ENCODE assay signal across 8 mouse cellular contexts in genomic region chr7:109576321-109577314, GRCm38 (mm10). TPM values are rescaled to one million over a fixed set of nuclear protein-coding genes. Genes with fewer than 3 reads are reported as not detected.
DNase-seq lines count a peak whose midpoint lies in the region; ATAC-seq lines count a peak whose summit lies in the region.

No protein-coding gene starts in this region.

- no peak overlapping the region for H3K9ac ChIP-seq in neural tube, embryonic 15.5 days (replicated peaks)

- peak overlapping the region; percentile 64 for H3K27ac ChIP-seq in neural tube, embryonic 15.5 days (replicated peaks)

- WGBS in neural tube, embryonic 15.5 days = 57% methylated on average over 11 of the region's 11 CpGs

- ATAC-seq in neural tube, embryonic 15.5 days (ENCODE audit: low FRiP score) = no peak

- intact Hi-C loops in heart, postnatal 36 days (cut with DNase I) = no loop called here
- intact Hi-C loops in heart, postnatal 10 days (cut with DNase I) = loop anchor here (5.0 kb wide), 1 partner anchor 36 kb away; no protein-coding TSS in a partner anchor

- H3K4me1 ChIP-seq in neural tube, embryonic 15.5 days = peaks cover 31% of the 10 kb centered on the region

- H3K36me3 ChIP-seq in neural tube, embryonic 15.5 days = no peaks in the 10 kb centered on the region

- peak; percentile 96 for DNase-seq in heart, adult 11 months
- no peak for DNase-seq in heart, postnatal 36 days
- peak; percentile 67 to 75 for DNase-seq in right cerebral cortex, postnatal 10 days (ENCODE audit: low spot score in 2 of 2)
- DNase-seq in right cerebral cortex, postnatal 14 days = no peak
- DNase-seq in heart, postnatal 10 days = peak; percentile 71
- no peak for DNase-seq in urinary bladder, postnatal 10 days (ENCODE audit: low spot score)
- no peak for DNase-seq in B cell, adult 2 months

- no peak overlapping the region for H3K4me3 ChIP-seq in neural tube, embryonic 15.5 days (replicated peaks)

- no peaks in the 10 kb centered on the region for H3K9me3 ChIP-seq in neural tube, embryonic 15.5 days (replicated peaks)

- H3K4me2 ChIP-seq in neural tube, embryonic 15.5 days = peak overlapping the region; percentile 1; the same call in 1 of the 2 replicates

- H3K27me3 ChIP-seq in neural tube, embryonic 15.5 days (replicated peaks) = no peaks in the 10 kb centered on the region

RNA-seq across cellular contexts. Expression of gene Rpl27a, which starts 57.7 kb away (rescaled TPM):
- total RNA-seq in heart, postnatal 36 days (2021) = 10 to 100 TPM; 95.0 to 97.5 TPM
- total RNA-seq in heart, postnatal 10 days (2021) = 100 to 1,000 TPM; 117 to 118 TPM
- 81.6 and 93.8 TPM in 2 replicates for polyA plus RNA-seq in neural tube, embryonic 15.5 days (2015; fragmentation: Nextera tagmentation; extraction: Ambion mirVana)

Comparison
In these comparisons a context has a peak if more than half of its experiments do, and no peak if none do; other contexts are left out.
1. DNase-seq: peak in heart, adult 11 months (single experiment), right cerebral cortex, postnatal 10 days (2 of 2) and heart, postnatal 10 days (2 of 2); none in heart, postnatal 36 days (0 of 2), right cerebral cortex, postnatal 14 days (single experiment), urinary bladder, postnatal 10 days (single experiment) and B cell, adult 2 months (0 of 2).